8 mouse cellular contexts compared by ENCODE assay signal in genomic region chr11:102319941-102320685, GRCm38 (mm10). TPM values are rescaled to one million over a fixed set of nuclear protein-coding genes. Genes with fewer than 3 reads are reported as not detected.
DNase-seq lines count a peak whose midpoint lies in the region; ATAC-seq and TF ChIP-seq lines count a peak whose summit lies in the region.

No protein-coding gene starts in this region.

- WGBS in forebrain, embryonic 12.5 days, result under 1% methylated on average over 38 of the region's 38 CpGs
- WGBS in heart, embryonic 16.5 days, result under 1% methylated on average over 38 of the region's 38 CpGs
- 1% methylated on average over 38 of the region's 38 CpGs for WGBS in liver, embryonic 13.5 days (ENCODE audit: insufficient replicate concordance)
- under 1% methylated on average over 38 of the region's 38 CpGs for WGBS in stomach, embryonic 14.5 days

- in situ Hi-C loops in CH12.LX (cut with MboI; ENCODE audit: low pct_ligation_motif_present, low pct_unique_long_range_greater_than_20kb, low sequenced_read_pairs), result loop anchor here (5.0 kb wide), 2 partner anchors 37 to 87 kb away; partner anchors contain the start of gene Slc25a39

- peak overlapping the region; percentile 93 for H3K9ac ChIP-seq in CH12.LX (ENCODE audit: insufficient read depth, low read depth)
- H3K9ac ChIP-seq in forebrain, embryonic 12.5 days, result peak overlapping the region; percentile 100
- H3K9ac ChIP-seq in heart, embryonic 16.5 days (ENCODE audit: low read length), result peak overlapping the region; percentile 97
- peak overlapping the region; percentile 100 for H3K9ac ChIP-seq in liver, embryonic 13.5 days
- H3K9ac ChIP-seq in stomach, embryonic 14.5 days (replicated peaks; ENCODE audit: low read depth, low read length), result peak overlapping the region; percentile 99

- TF ChIP-seq RAD21 in CH12.LX (IDR thresholded peaks at IDR 0.05; ENCODE audit: low read depth, low read length), result no peak

- peak overlapping the region in 1 of 3 experiments; percentile 20 for H3K4me3 ChIP-seq in CH12.LX (replicated peaks in 1 of 3; ENCODE audit: low read depth in 2 of 3, low read length in 2 of 3, poor library complexity in 1 of 3)
- peak overlapping the region; percentile 89 for H3K4me3 ChIP-seq in forebrain, embryonic 12.5 days (replicated peaks)
- H3K4me3 ChIP-seq in heart, embryonic 16.5 days (ENCODE audit: low read length), result peak overlapping the region; percentile 96
- peak overlapping the region; percentile 99 for H3K4me3 ChIP-seq in liver, embryonic 13.5 days (replicated peaks)
- peak overlapping the region; percentile 97 for H3K4me3 ChIP-seq in stomach, embryonic 14.5 days (ENCODE audit: low read depth, low read length)

- TF ChIP-seq POLR2A in CH12.LX (IDR thresholded peaks at IDR 0.05; ENCODE audit: low read depth, low read length), result peak; percentile 39; the same call in 1 of the 2 replicates

- H3K36me3 ChIP-seq in CH12.LX (replicated peaks in 1 of 2; ENCODE audit: control insufficient read depth in 1 of 2, insufficient read depth in 1 of 2, low read length in 1 of 2), result peaks cover 0 to 3% of the 10 kb centered on the region in 2 experiments
- H3K36me3 ChIP-seq in forebrain, embryonic 12.5 days (replicated peaks), result peaks cover 6% of the 10 kb centered on the region; the same call in 1 of the 2 replicates
- H3K36me3 ChIP-seq in heart, embryonic 16.5 days (ENCODE audit: control insufficient read depth, insufficient read depth), result no peaks in the 10 kb centered on the region; the same call in 1 of the 2 replicates
- peaks cover 8% of the 10 kb centered on the region for H3K36me3 ChIP-seq in liver, embryonic 13.5 days
- peaks cover under 1% of the 10 kb centered on the region; the same call in 1 of the 2 replicates for H3K36me3 ChIP-seq in stomach, embryonic 14.5 days (ENCODE audit: control insufficient read depth, insufficient read depth, low read length)

- H3K4me2 ChIP-seq in CH12.LX (ENCODE audit: insufficient read depth, low read depth, poor library complexity, severe bottlenecking), result peak overlapping the region; percentile 52; the same call in 1 of the 2 replicates
- peak overlapping the region; percentile 83 for H3K4me2 ChIP-seq in forebrain, embryonic 12.5 days
- H3K4me2 ChIP-seq in heart, embryonic 16.5 days (ENCODE audit: low read depth, low read length), result peak overlapping the region; percentile 97
- peak overlapping the region; percentile 99 for H3K4me2 ChIP-seq in liver, embryonic 13.5 days
- H3K4me2 ChIP-seq in stomach, embryonic 14.5 days (replicated peaks; ENCODE audit: low read depth, low read length), result peak overlapping the region; percentile 94

- no peak for TF ChIP-seq EP300 in CH12.LX (IDR thresholded peaks at IDR 0.05; ENCODE audit: low read length)

- H3K79me2 ChIP-seq in CH12.LX (replicated peaks; ENCODE audit: control insufficient read depth, extremely low read depth, insufficient read depth, poor library complexity, severe bottlenecking), result peaks cover 29% of the 10 kb centered on the region

- H3K4me1 ChIP-seq in CH12.LX (ENCODE audit: control insufficient read depth in 1 of 2, insufficient read depth in 2 of 2), result peaks cover 3 to 10% of the 10 kb centered on the region in 2 experiments
- peaks cover 22% of the 10 kb centered on the region for H3K4me1 ChIP-seq in forebrain, embryonic 12.5 days
- peaks cover 14% of the 10 kb centered on the region for H3K4me1 ChIP-seq in heart, embryonic 16.5 days (ENCODE audit: control insufficient read depth, insufficient read depth, low read length)
- H3K4me1 ChIP-seq in liver, embryonic 13.5 days (replicated peaks), result peaks cover 31% of the 10 kb centered on the region
- peaks cover 16% of the 10 kb centered on the region; the same call in 1 of the 2 replicates for H3K4me1 ChIP-seq in stomach, embryonic 14.5 days (ENCODE audit: control insufficient read depth, insufficient read depth, low read length)

- H3K27me3 ChIP-seq in CH12.LX (replicated peaks), result peaks cover 17% of the 10 kb centered on the region
- H3K27me3 ChIP-seq in forebrain, embryonic 12.5 days, result peaks cover 4% of the 10 kb centered on the region; the same call in 1 of the 2 replicates
- no peaks in the 10 kb centered on the region for H3K27me3 ChIP-seq in heart, embryonic 16.5 days (ENCODE audit: control insufficient read depth, insufficient read depth, low read length)
- peaks cover 29% of the 10 kb centered on the region for H3K27me3 ChIP-seq in liver, embryonic 13.5 days
- H3K27me3 ChIP-seq in stomach, embryonic 14.5 days (ENCODE audit: control insufficient read depth, insufficient read depth, low read length), result no peaks in the 10 kb centered on the region

- H3K9me3 ChIP-seq in CH12.LX (replicated peaks; ENCODE audit: low read length), result no peaks in the 10 kb centered on the region
- H3K9me3 ChIP-seq in forebrain, embryonic 12.5 days, result no peaks in the 10 kb centered on the region
- no peaks in the 10 kb centered on the region for H3K9me3 ChIP-seq in heart, embryonic 16.5 days (replicated peaks; ENCODE audit: control insufficient read depth, low read length)
- H3K9me3 ChIP-seq in liver, embryonic 13.5 days (replicated peaks), result no peaks in the 10 kb centered on the region
- no peaks in the 10 kb centered on the region for H3K9me3 ChIP-seq in stomach, embryonic 14.5 days (ENCODE audit: control insufficient read depth, low read depth, low read length)

- TF ChIP-seq CTCF in CH12.LX (conservative IDR thresholded peaks at IDR 0.05 in 1 of 2, IDR thresholded peaks at IDR 0.05 in 1 of 2; ENCODE audit: low read depth in 2 of 2, low read length in 2 of 2), result no peak

- dilution Hi-C loops in CH12.LX (cut with MboI; ENCODE audit: extremely low pct_ligation_motif_present, extremely low pct_unique_long_range_greater_than_20kb, low sequenced_read_pairs), result loop anchor here (25.0 kb wide), 1 partner anchor 92 kb away; the partner anchor contains the start of gene Slc25a39

- DNase-seq in CH12.LX (ENCODE audit: extremely low read depth), result no peak
- peak; percentile 88 for DNase-seq in c-Kit-positive CD71-positive TER-119-positive erythroid progenitor cells, embryonic 14.5 days (ENCODE audit: low spot score)
- peak; percentile 89 to 95 for DNase-seq in kidney, postnatal 25 days
- peak; percentile 83 for DNase-seq in liver, embryonic 13.5 days
- peak; percentile 43 to 45 for DNase-seq in natural killer cell, adult 2 months (ENCODE audit: low spot score in 2 of 2)

- H3K27ac ChIP-seq in CH12.LX (ENCODE audit: insufficient read depth, low read depth), result no peak overlapping the region
- peak overlapping the region; percentile 98 for H3K27ac ChIP-seq in forebrain, embryonic 12.5 days
- peak overlapping the region; percentile 99 for H3K27ac ChIP-seq in heart, embryonic 16.5 days (ENCODE audit: low read length)
- peak overlapping the region; percentile 99 for H3K27ac ChIP-seq in liver, embryonic 13.5 days
- H3K27ac ChIP-seq in stomach, embryonic 14.5 days (ENCODE audit: low read length), result peak overlapping the region; percentile 99

- ATAC-seq in forebrain, embryonic 12.5 days (ENCODE audit: low FRiP score), result peak; percentile 39; the same call in 1 of the 2 replicates
- no peak for ATAC-seq in heart, embryonic 16.5 days (replicated peaks; ENCODE audit: extremely low read depth, insufficient read depth, low FRiP score)
- peak; percentile 24; the same call in 1 of the 2 replicates for ATAC-seq in liver, embryonic 13.5 days (ENCODE audit: low read depth)
- 0 out of 2 replicates have a peak, but pooled peaks have one; percentile 24 for ATAC-seq in stomach, embryonic 14.5 days (ENCODE audit: insufficient number of reproducible peaks, insufficient read depth, low FRiP score, low read depth)

RNA-seq across cellular contexts. Expression of gene Ubtf, which starts 0.6 kb away (rescaled TPM):
- total RNA-seq in CH12.LX (2012; rRNA removed), result 126 and 142 TPM in 2 replicates
- 89.9 and 99.8 TPM in 2 replicates for total RNA-seq in CH12.LX (2014; rRNA removed)
- 124 and 149 TPM in 2 replicates for polyA plus RNA-seq in CH12.LX (2012; ENCODE audit: insufficient read length, low read depth)
- polyA plus RNA-seq in forebrain, embryonic 12.5 days (2016; fragmentation: Nextera tagmentation; extraction: Ambion mirVana), result 111 and 121 TPM in 2 replicates
- 57.8 and 58.9 TPM in 2 replicates for polyA plus RNA-seq in heart, embryonic 16.5 days (2015; fragmentation: Nextera tagmentation; extraction: Ambion mirVana)
- polyA plus RNA-seq in liver, embryonic 13.5 days (2015; fragmentation: Nextera tagmentation; extraction: Ambion mirVana), result 70.0 and 81.5 TPM in 2 replicates
- 77.3 and 87.2 TPM in 2 replicates for polyA plus RNA-seq in stomach, embryonic 14.5 days (2014; fragmentation: Nextera tagmentation; extraction: Ambion mirVana)

RNA-seq across cellular contexts. Expression of gene Atxn7l3, which starts 23.7 kb away (rescaled TPM):
- total RNA-seq in CH12.LX (2012; rRNA removed), result 46.6 and 51.3 TPM in 2 replicates
- 38.3 and 40.7 TPM in 2 replicates for total RNA-seq in CH12.LX (2014; rRNA removed)
- 52.0 and 59.0 TPM in 2 replicates for polyA plus RNA-seq in CH12.LX (2012; ENCODE audit: insufficient read length, low read depth)
- 22.4 and 22.6 TPM in 2 replicates for polyA plus RNA-seq in forebrain, embryonic 12.5 days (2016; fragmentation: Nextera tagmentation; extraction: Ambion mirVana)
- polyA plus RNA-seq in heart, embryonic 16.5 days (2015; fragmentation: Nextera tagmentation; extraction: Ambion mirVana), result 7.1 and 9.1 TPM in 2 replicates
- polyA plus RNA-seq in liver, embryonic 13.5 days (2015; fragmentation: Nextera tagmentation; extraction: Ambion mirVana), result 4.6 and 4.9 TPM in 2 replicates
- 18.7 and 19.0 TPM in 2 replicates for polyA plus RNA-seq in stomach, embryonic 14.5 days (2014; fragmentation: Nextera tagmentation; extraction: Ambion mirVana)

RNA-seq across cellular contexts. Expression of gene Tmub2, which starts 35.4 kb away (rescaled TPM):
- total RNA-seq in CH12.LX (2012; rRNA removed) (27.8 and 31.0 TPM in 2 replicates), CH12.LX (2014; rRNA removed) (24.8 and 27.0 TPM in 2 replicates)
- 32.4 and 32.9 TPM in 2 replicates for polyA plus RNA-seq in CH12.LX (2012; ENCODE audit: insufficient read length, low read depth)
- polyA plus RNA-seq in forebrain, embryonic 12.5 days (2016; fragmentation: Nextera tagmentation; extraction: Ambion mirVana), result 53.9 and 55.9 TPM in 2 replicates
- polyA plus RNA-seq in heart, embryonic 16.5 days (2015; fragmentation: Nextera tagmentation; extraction: Ambion mirVana), result 42.6 and 44.9 TPM in 2 replicates
- 22.8 and 24.9 TPM in 2 replicates for polyA plus RNA-seq in liver, embryonic 13.5 days (2015; fragmentation: Nextera tagmentation; extraction: Ambion mirVana)
- polyA plus RNA-seq in stomach, embryonic 14.5 days (2014; fragmentation: Nextera tagmentation; extraction: Ambion mirVana), result 53.0 and 55.0 TPM in 2 replicates

RNA-seq across cellular contexts. Expression of gene Slc4a1, which starts 45.9 kb away (rescaled TPM):
- total RNA-seq in CH12.LX (2012; rRNA removed), result 0.08 TPM in 1 of 2 replicates, not detected in the other
- 0.04 TPM in 1 of 2 replicates, not detected in the other for total RNA-seq in CH12.LX (2014; rRNA removed)
- polyA plus RNA-seq in CH12.LX (2012; ENCODE audit: insufficient read length, low read depth), result not detected in 2 replicates
- 21.2 and 25.7 TPM in 2 replicates for polyA plus RNA-seq in forebrain, embryonic 12.5 days (2016; fragmentation: Nextera tagmentation; extraction: Ambion mirVana)
- 14.9 TPM in 2 replicates for polyA plus RNA-seq in heart, embryonic 16.5 days (2015; fragmentation: Nextera tagmentation; extraction: Ambion mirVana)
- 734 and 914 TPM in 2 replicates for polyA plus RNA-seq in liver, embryonic 13.5 days (2015; fragmentation: Nextera tagmentation; extraction: Ambion mirVana)
- 4.2 and 4.6 TPM in 2 replicates for polyA plus RNA-seq in stomach, embryonic 14.5 days (2014; fragmentation: Nextera tagmentation; extraction: Ambion mirVana)

RNA-seq across cellular contexts. Expression of gene Asb16, which starts 51.6 kb away (rescaled TPM):
- total RNA-seq in CH12.LX (2012; rRNA removed) (0.04 TPM in 1 of 2 replicates, not detected in the other), CH12.LX (2014; rRNA removed) (not detected in 2 replicates)
- not detected in 2 replicates for polyA plus RNA-seq in CH12.LX (2012; ENCODE audit: insufficient read length, low read depth)
- polyA plus RNA-seq in forebrain, embryonic 12.5 days (2016; fragmentation: Nextera tagmentation; extraction: Ambion mirVana), result not detected in 2 replicates
- polyA plus RNA-seq in heart, embryonic 16.5 days (2015; fragmentation: Nextera tagmentation; extraction: Ambion mirVana), result 0.08 and 0.09 TPM in 2 replicates
- 0.06 and 0.08 TPM in 2 replicates for polyA plus RNA-seq in liver, embryonic 13.5 days (2015; fragmentation: Nextera tagmentation; extraction: Ambion mirVana)
- not detected in 2 replicates for polyA plus RNA-seq in stomach, embryonic 14.5 days (2014; fragmentation: Nextera tagmentation; extraction: Ambion mirVana)
